Mouse (Mus musculus) urinary bladder, postnatal 10 days (tissue): Measurements from ENCODE around the gene Bpifb4.

Source experiments
- DNase-seq: peaks from one replicate; pipeline ENCODE4 v3.0.0; 2022; ENCODE audit warnings: low spot score

Bpifb4 gene

GRCm38 (mm10) chr2:154005094-154005493, 67.1 kb downstream of the Bpifb4 start:
- DNase-seq, result no peak

- no peak for DNase-seq
These were observed 67.7 kb downstream of the Bpifb4 start for GRCm38 (mm10) chr2:154005734-154006133.

- no peak for DNase-seq
These were observed 68.3 kb downstream of the Bpifb4 start for GRCm38 (mm10) chr2:154006331-154006730.

- no peak for DNase-seq
These were observed 69.4 kb downstream of the Bpifb4 start for GRCm38 (mm10) chr2:154007381-154007780.

GRCm38 (mm10) chr2:154007965-154008364, 70.0 kb downstream of the Bpifb4 start, which contains the start of gene Bpifa2:
Bpifa2 (plus strand) TSS chr2:154008265.
- no peak for DNase-seq
